ENCODE assay signal across 8 mouse cellular contexts in genomic region chr11:120573585-120574277, GRCm38 (mm10). TPM values are rescaled to one million over a fixed set of nuclear protein-coding genes. Genes with fewer than 3 reads are reported as not detected.
DNase-seq lines count a peak whose midpoint lies in the region; ATAC-seq and TF ChIP-seq lines count a peak whose summit lies in the region.

No protein-coding gene starts in this region.

- ATAC-seq in heart, embryonic 11.5 days (replicated peaks; ENCODE audit: insufficient number of reproducible peaks, low FRiP score, low TSS enrichment): no peak
- ATAC-seq in hindbrain, embryonic 14.5 days (ENCODE audit: low FRiP score): no peak
- no peak; the same call in 1 of the 2 replicates for ATAC-seq in monocyte, adult 5-6 weeks (replicated peaks; ENCODE audit: insufficient number of reproducible peaks, low FRiP score, low TSS enrichment, poor library complexity, severe bottlenecking)

- intact Hi-C loops in heart, postnatal 14 days (cut with DNase I): no loop called here

- no peaks in the 10 kb centered on the region for H3K27me3 ChIP-seq in heart, embryonic 11.5 days (ENCODE audit: control insufficient read depth, insufficient read depth, low read length)
- H3K27me3 ChIP-seq in hindbrain, embryonic 14.5 days (ENCODE audit: control insufficient read depth, insufficient read depth, low read length): no peaks in the 10 kb centered on the region

- peak overlapping the region; percentile 92 for H3K9ac ChIP-seq in heart, embryonic 11.5 days (ENCODE audit: low read depth, low read length)
- peak overlapping the region; percentile 83 for H3K9ac ChIP-seq in hindbrain, embryonic 14.5 days

- H3K4me1 ChIP-seq in heart, embryonic 11.5 days (ENCODE audit: control insufficient read depth, insufficient read depth, low read length): peaks cover 17% of the 10 kb centered on the region
- H3K4me1 ChIP-seq in bone marrow, adult 2 months (ENCODE audit: control insufficient read depth, insufficient read depth, low read length): peaks cover 3% of the 10 kb centered on the region; the same call in 1 of the 2 replicates
- H3K4me1 ChIP-seq in hindbrain, embryonic 14.5 days (replicated peaks; ENCODE audit: control insufficient read depth, insufficient read depth, low read length): peaks cover 22% of the 10 kb centered on the region

- peak overlapping the region; percentile 96 for H3K27ac ChIP-seq in heart, embryonic 11.5 days (ENCODE audit: low read depth, low read length)
- peak overlapping the region; percentile 93 for H3K27ac ChIP-seq in bone marrow, adult 2 months (ENCODE audit: control insufficient read depth, insufficient read depth, low read depth, low read length, poor library complexity)
- peak overlapping the region; percentile 87 for H3K27ac ChIP-seq in hindbrain, embryonic 14.5 days

- H3K4me2 ChIP-seq in heart, embryonic 11.5 days: peak overlapping the region; percentile 69
- H3K4me2 ChIP-seq in hindbrain, embryonic 14.5 days (replicated peaks): peak overlapping the region; percentile 96

- 1% methylated on average over 23 of the region's 23 CpGs for WGBS in heart, embryonic 11.5 days (ENCODE audit: insufficient replicate concordance)
- under 1% methylated on average over 23 of the region's 23 CpGs for WGBS in bone marrow, adult 2 months
- WGBS in hindbrain, embryonic 14.5 days: under 1% methylated on average over 23 of the region's 23 CpGs

- H3K36me3 ChIP-seq in heart, embryonic 11.5 days (ENCODE audit: control insufficient read depth, insufficient read depth, low read length): peaks cover 31% of the 10 kb centered on the region
- H3K36me3 ChIP-seq in hindbrain, embryonic 14.5 days (replicated peaks; ENCODE audit: control insufficient read depth, insufficient read depth): peaks cover 47% of the 10 kb centered on the region

- no peak for TF ChIP-seq CTCF in bone marrow, adult 2 months (IDR thresholded peaks at IDR 0.05; ENCODE audit: control insufficient read depth, insufficient read depth, low read length)

- peak overlapping the region; percentile 98 for H3K4me3 ChIP-seq in heart, embryonic 11.5 days (ENCODE audit: low read depth, low read length)
- peak overlapping the region; percentile 97 for H3K4me3 ChIP-seq in bone marrow, adult 2 months (replicated peaks; ENCODE audit: control insufficient read depth, low read depth, low read length)
- H3K4me3 ChIP-seq in hindbrain, embryonic 14.5 days (replicated peaks; ENCODE audit: low read length): peak overlapping the region; percentile 63

- no peaks in the 10 kb centered on the region for H3K9me3 ChIP-seq in heart, embryonic 11.5 days (replicated peaks; ENCODE audit: control insufficient read depth, low read length)
- no peaks in the 10 kb centered on the region for H3K9me3 ChIP-seq in hindbrain, embryonic 14.5 days (ENCODE audit: control insufficient read depth, low read length)

- DNase-seq in heart, postnatal 14 days: no peak
- no peak for DNase-seq in hindbrain, embryonic 14.5 days (ENCODE audit: low spot score)
- DNase-seq in lung, postnatal 36 days: peak; percentile 18
- DNase-seq in layer of hippocampus, adult 9-10 months (ENCODE audit: low spot score): no peak
- DNase-seq in layer of hippocampus, postnatal 25 days (ENCODE audit: extremely low spot score in 1 of 2, low spot score in 1 of 2): no peak

- no peak for TF ChIP-seq POLR2A in bone marrow, adult 2 months (IDR thresholded peaks at IDR 0.05; ENCODE audit: borderline replicate concordance, control insufficient read depth, low read depth, low read length)

RNA-seq across cellular contexts. Expression of gene P4hb, which starts 0.7 kb away (rescaled TPM):
- 506 and 569 TPM in 2 replicates for polyA plus RNA-seq in heart, embryonic 11.5 days (2014; fragmentation: Nextera tagmentation; extraction: Ambion mirVana)
- 100 to 1,000 TPM; 238 to 247 TPM for total RNA-seq in heart, postnatal 14 days (2021)
- polyA plus RNA-seq in bone marrow, adult 2 months (2011; ENCODE audit: insufficient read depth, insufficient read length, low replicate concordance, missing spikeins): 86.5 and 236 TPM in 2 replicates
- 295 and 326 TPM in 2 replicates for polyA plus RNA-seq in hindbrain, embryonic 14.5 days (2014; fragmentation: Nextera tagmentation; extraction: Ambion mirVana)
- total RNA-seq in layer of hippocampus, postnatal 25 days (2021): 100 to 1,000 TPM; 127 to 136 TPM
- total RNA-seq in monocyte, adult 5-6 weeks (2017): 331 to 434 TPM (median 349 TPM) in 3 replicates

RNA-seq across cellular contexts. Expression of gene Arhgdia, which starts 7.7 kb away (rescaled TPM):
- polyA plus RNA-seq in heart, embryonic 11.5 days (2014; fragmentation: Nextera tagmentation; extraction: Ambion mirVana): 468 and 477 TPM in 2 replicates
- 100 to 1,000 TPM; 164 to 180 TPM for total RNA-seq in heart, postnatal 14 days (2021)
- 112 and 172 TPM in 2 replicates for polyA plus RNA-seq in bone marrow, adult 2 months (2011; ENCODE audit: insufficient read depth, insufficient read length, low replicate concordance, missing spikeins)
- 435 and 490 TPM in 2 replicates for polyA plus RNA-seq in hindbrain, embryonic 14.5 days (2014; fragmentation: Nextera tagmentation; extraction: Ambion mirVana)
- 100 to 1,000 TPM; 306 to 324 TPM for total RNA-seq in layer of hippocampus, postnatal 25 days (2021)
- total RNA-seq in monocyte, adult 5-6 weeks (2017): 163 to 262 TPM (median 173 TPM) in 3 replicates

RNA-seq across cellular contexts. Expression of gene Ppp1r27, which starts 22.8 kb away (rescaled TPM):
- not detected in 2 replicates for polyA plus RNA-seq in heart, embryonic 11.5 days (2014; fragmentation: Nextera tagmentation; extraction: Ambion mirVana)
- total RNA-seq in heart, postnatal 14 days (2021): under 1 TPM in 1 of 2 experiments, not detected in 1; 0.39 TPM
- not detected in 2 replicates for polyA plus RNA-seq in bone marrow, adult 2 months (2011; ENCODE audit: insufficient read depth, insufficient read length, low replicate concordance, missing spikeins)
- 0.29 TPM in 1 of 2 replicates, not detected in the other for polyA plus RNA-seq in hindbrain, embryonic 14.5 days (2014; fragmentation: Nextera tagmentation; extraction: Ambion mirVana)
- total RNA-seq in layer of hippocampus, postnatal 25 days (2021): not detected
- total RNA-seq in monocyte, adult 5-6 weeks (2017): not detected in 3 replicates

RNA-seq across cellular contexts. Expression of gene Mcrip1, which starts 24.2 kb away (rescaled TPM):
- 157 and 168 TPM in 2 replicates for polyA plus RNA-seq in heart, embryonic 11.5 days (2014; fragmentation: Nextera tagmentation; extraction: Ambion mirVana)
- total RNA-seq in heart, postnatal 14 days (2021): 10 to 100 TPM; 53.5 to 58.1 TPM
- polyA plus RNA-seq in bone marrow, adult 2 months (2011; ENCODE audit: insufficient read depth, insufficient read length, low replicate concordance, missing spikeins): 72.1 and 86.5 TPM in 2 replicates
- polyA plus RNA-seq in hindbrain, embryonic 14.5 days (2014; fragmentation: Nextera tagmentation; extraction: Ambion mirVana): 248 and 261 TPM in 2 replicates
- 10 to 100 TPM; 86.1 to 86.5 TPM for total RNA-seq in layer of hippocampus, postnatal 25 days (2021)
- total RNA-seq in monocyte, adult 5-6 weeks (2017): 13.8 to 21.9 TPM (median 16.9 TPM) in 3 replicates

RNA-seq across cellular contexts. Expression of gene Alyref, which starts 24.4 kb away (rescaled TPM):
- 333 and 334 TPM in 2 replicates for polyA plus RNA-seq in heart, embryonic 11.5 days (2014; fragmentation: Nextera tagmentation; extraction: Ambion mirVana)
- total RNA-seq in heart, postnatal 14 days (2021): 10 to 100 TPM; 57.8 to 59.9 TPM
- 165 and 174 TPM in 2 replicates for polyA plus RNA-seq in bone marrow, adult 2 months (2011; ENCODE audit: insufficient read depth, insufficient read length, low replicate concordance, missing spikeins)
- 237 and 252 TPM in 2 replicates for polyA plus RNA-seq in hindbrain, embryonic 14.5 days (2014; fragmentation: Nextera tagmentation; extraction: Ambion mirVana)
- 10 to 100 TPM; 61.7 to 67.4 TPM for total RNA-seq in layer of hippocampus, postnatal 25 days (2021)
- total RNA-seq in monocyte, adult 5-6 weeks (2017): 78.4 to 113 TPM (median 112 TPM) in 3 replicates
